Mouse (Mus musculus) fat pad, adult 2 months (tissue): Measurements from ENCODE around the gene Unc5c.

Experiments
- DNase-seq: peaks from one replicate; pipeline ENCODE4 v3.0.0-alpha.2; 2011; ENCODE audit warnings: low read depth, low spot score; ENCODE audit errors: extremely low read depth

Unc5c gene

DNA sequence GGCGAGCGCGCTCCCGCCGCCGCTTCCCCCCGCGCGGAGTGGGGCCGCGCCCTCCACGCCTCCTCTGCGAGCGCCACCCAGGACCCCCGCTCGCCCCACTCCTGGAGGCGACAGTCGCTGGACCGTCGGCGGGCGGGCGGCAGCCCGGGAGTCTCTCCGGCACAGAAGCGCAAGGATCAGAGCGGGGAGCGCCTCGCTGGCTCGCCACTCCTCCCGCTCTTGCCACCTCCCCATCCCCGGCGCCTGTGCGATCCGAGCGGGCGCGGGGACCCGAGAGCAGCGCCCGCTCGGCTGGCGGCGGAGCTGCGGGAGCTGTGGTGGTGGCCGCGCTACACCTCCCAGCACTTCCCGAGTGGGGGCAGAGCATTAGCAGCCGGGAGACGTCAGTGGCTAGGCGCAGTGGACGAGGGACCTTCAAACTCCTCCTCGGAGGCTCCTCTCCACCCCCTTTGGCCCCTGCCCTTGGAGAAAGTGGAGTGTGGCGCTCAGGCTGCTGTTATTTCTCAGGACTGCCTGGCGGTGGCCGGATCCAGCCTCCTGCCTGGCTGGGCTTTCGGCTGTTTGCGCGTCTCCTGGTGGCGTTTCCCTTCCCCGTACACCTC is at the start of gene Unc5c:
TSS of gene Unc5c (plus strand) at position 113 of the 602 bp plus-strand sequence.
- no peak for DNase-seq

DNA sequence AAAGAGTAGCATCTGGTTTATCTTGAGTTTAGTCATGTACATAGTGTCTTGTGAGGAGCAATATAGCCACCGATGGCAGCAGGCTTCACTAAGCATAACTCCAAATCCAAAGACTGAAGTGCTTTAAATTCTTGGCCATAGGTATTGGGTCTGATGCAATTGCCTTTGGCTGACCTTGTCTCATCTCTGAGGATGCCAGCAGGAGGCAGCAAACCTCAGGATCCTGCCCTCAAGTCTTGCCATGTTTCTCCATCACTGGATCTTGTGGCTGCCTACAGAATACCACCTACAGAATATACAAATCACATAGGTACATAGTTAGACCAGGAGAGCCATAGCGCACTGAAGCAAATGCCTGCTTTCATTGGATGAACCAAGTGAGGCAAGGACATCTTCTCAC is 7.5 kb upstream of the Unc5c start:
- DNase-seq: no peak

DNA sequence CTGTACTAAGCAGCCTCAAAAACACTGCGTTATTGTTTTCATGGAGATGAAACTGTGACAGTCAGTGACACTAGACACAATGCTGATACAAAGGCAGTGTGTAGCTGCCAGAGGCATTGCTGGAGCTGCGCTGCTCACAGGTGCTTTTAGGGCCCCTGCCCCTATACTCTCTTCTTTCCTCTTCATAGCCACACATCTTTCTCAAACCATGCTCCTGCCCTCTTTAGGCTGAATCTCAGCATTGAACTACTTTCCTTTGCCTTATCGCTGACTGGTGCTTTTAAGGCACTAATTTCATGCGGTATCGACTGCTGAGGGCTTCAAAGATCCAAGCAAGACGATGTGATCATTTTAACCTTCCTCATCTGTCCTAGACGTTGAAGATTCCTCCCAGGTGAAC is 2.5 kb upstream of the Unc5c start:
- no peak for DNase-seq

DNA sequence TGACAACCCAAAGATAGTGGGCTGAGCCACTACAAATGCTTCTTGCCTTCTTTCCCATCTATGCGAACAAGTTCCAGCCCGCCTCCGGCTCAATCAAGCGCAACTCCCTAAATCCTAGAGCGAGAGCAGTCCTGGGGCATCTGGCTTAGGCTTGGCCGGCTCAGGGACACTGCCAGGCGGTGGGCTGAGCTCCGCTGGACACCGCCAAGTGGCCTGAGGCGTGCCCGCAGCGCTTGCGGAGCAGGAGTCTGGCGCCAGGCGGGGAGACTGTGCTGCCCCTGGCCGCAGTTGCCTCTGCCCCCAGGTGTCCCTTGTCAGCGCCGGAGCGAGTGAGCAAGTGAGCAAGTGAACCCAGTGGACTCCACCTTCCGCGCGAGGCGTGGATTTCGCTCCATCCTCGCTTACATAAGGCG is 319 bp upstream of the Unc5c start:
- DNase-seq: no peak

DNA sequence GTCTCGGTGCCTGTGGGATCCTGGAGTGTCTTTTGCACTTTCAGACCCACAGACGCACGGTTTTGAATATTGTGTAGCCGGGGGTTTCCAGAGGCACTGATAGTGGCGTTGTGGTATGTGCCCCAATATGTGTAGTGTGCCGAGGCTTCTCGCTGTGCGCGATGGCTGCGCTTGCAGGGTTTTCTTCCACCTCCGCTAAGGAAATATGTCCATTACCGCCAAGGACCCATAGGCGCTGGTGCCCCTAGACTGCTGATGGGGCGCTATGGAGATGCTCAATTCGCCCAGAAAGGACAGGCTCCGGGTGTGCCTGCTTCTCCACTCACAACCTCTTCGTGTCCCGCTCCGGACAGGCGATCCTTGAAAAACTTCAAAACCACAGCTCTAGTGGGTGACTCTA is 1.0 kb downstream of the Unc5c start:
- DNase-seq: no peak

DNA sequence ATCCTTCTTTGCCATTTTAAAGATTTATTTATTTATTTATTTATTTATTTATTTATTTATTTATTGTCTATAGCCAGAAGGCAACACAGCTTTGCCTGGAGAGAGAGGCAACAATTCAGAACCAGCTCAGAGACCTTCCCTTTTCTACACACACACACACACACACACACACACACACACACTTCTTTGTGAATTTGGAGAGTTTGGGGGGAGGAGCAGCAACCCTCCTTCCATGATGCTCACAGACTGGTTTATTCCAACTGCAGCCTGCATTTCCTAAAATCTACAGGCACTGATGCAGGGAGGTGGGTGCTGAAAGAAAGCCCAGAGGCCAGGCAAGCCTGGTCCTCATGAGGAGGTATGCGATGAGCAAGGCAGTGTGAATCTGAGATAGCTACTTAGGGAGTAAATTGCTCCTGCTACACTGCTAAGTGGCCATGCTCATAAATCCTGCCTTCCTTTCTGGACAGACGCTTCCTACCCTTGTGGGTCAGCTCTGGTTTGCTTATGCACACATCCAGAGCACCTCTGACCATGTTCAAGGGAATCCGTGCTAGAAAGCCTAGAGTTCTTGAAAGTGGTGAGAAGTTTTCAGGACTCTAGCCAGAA is 1.8 kb downstream of the Unc5c start:
- DNase-seq: no peak

DNA sequence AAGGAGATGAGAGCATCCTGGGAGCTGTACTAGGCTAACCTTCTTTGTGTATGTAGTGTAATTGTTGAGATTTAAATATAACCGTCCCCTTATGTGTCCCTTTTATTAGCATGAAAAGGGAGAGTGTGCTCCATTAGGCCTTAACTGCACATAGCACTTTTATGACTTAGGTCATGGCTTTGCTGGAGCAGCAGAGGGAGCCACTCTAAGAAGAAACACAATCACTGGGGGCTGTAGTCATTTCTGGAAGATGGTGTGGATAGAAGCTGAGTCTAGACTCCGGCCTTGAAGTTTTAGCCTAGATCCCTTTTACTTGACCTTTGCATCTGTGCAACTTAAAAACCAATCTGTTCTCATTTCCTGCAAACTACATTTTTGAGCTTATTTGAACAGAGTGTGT is 4.3 kb downstream of the Unc5c start:
- no peak for DNase-seq

DNA sequence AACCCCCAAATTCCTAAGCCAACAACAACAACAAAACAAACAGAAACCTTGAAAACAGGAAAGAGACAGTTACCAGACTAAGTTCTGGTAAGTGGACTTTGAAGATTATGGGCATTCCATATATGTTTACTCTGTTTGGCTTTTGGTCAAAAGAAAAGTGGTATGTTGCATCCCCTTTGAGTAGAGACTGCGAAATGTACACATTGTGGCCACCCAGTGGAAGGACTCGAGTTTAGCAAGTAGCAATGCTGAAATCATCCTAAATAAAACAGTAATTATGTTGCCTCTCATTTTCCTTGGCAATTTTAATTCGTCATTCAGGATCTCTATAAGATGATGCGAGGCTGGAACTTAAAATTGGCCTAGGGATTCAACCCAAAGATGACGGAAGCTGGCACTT is 8.2 kb downstream of the Unc5c start:
- DNase-seq: no peak

DNA sequence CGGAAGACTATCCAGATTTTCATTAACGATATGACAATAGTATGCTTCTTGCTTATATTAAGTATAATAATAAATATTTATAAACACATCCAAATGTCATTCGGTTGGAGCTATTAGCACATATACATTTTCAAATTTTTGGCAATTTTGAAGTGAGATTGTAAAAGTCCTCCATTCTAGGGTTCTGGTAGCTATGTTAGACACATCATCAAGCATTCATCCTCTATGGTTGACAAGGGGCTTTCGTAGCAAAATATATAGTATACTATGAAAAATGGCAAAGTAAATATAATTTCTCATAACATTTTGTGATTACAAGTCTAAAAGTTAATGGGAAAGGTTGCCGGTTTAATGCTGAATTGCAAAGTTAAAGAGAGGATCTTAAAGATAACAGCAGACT is 10.4 kb downstream of the Unc5c start:
- DNase-seq: no peak

DNA sequence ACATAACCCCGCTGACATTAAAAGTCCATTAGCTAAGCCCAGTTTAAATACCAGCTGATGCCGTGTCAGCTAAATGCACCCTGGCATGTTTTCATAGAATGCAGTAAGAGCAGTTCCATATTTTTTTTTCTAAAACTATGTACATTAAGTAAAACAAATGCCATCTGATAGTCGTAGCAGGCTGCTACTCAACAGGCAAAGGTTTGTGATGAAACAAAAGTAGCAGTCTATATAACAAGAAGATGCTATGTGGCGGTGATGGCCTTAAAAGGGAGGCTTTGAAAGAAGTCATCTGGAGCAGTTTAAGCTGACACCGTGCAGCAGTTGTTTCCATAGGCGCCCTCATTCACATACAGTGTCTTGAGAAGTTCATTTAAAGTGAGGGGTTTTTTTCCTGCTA is 10.9 kb downstream of the Unc5c start:
- no peak for DNase-seq

DNA sequence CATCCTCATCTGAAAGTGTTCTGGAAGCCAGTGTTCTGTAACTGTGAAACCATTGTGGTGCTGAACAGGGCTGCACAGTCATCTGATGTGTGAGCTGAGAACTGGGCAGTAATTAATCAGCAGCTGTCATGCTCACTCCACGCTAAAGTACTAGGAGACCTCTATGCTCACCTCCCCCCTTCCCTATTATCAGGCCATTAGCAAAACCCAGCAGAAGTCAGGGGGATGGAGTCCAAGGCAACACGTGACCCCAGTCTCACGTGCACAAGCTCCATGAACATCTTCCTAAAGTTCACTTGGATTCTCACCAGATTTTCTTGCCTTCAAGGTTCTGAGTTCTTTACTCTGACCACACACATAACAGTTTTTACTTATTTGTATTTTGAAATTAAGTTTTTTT is 11.7 kb downstream of the Unc5c start:
- no peak for DNase-seq

DNA sequence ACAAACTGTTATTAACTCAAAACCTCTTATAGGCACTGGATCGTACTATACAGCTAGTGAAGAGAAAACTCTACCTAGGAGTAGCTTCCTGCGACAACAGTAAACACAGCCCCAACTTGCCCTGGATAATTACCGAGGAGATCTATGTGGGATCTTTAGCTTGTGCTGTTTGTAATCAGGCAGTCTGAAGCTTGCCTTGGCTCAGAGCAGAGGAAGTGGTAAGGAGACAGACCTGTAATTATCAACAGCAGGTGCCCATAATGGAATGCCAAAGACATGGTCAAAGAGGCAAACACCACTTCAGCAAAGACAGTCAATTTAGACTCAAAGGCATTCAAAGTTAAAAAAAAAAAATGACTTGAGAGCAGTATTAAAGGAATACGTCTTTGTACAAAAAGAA is 17.4 kb downstream of the Unc5c start:
- no peak for DNase-seq

DNA sequence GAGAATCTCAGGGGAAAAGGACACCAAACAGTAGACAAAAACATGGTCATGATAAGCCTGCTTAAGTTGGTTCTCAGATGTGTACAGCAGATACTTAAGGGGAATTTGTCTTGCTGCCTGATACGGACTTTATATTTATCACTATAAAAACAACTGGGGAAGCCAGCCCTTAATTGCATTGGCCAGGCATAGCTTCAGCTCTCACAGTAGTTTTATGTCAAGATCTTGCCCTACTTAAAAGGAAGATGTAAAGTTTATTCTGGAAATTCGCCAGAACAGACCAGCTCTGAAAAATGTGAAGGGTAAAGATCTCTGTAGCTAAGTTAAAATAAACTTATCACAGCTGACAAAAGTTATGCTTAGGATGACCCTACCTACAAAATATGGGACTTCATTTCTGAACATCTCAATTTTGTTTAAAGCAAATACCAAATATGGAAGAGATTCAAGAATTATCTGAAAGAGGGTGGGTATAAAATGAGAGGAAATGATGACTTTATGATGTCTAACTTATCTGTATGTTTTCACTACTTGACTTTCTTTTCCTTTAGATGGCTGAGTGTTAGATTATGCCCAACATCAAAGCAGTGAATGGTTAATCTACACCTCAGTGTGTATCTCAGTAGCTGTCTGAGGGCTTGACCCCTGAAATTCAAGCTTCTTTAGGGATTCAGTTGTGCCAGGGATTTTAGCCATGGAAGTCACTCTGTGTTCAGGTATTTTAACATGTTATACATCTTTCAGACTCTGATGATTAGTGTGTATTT is 18.8 kb downstream of the Unc5c start:
- DNase-seq: no peak

DNA sequence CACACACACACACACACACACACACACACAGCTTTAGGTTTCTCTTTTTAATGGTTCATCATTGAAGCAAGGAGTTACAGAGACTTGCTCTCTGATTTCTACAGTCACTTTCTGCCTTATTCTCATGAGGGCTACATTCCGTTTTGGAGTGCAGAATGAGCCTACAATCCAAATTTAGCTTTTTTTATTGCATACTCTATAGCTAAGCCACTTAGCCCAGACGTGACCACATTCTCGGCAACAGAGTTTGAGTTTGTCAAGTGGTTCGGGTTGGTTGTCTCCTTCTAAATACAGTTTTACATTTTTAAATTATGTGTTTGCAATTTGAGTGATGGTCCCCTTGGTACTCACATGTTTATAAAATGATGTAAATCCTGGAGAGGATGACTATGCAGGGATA is 20.2 kb downstream of the Unc5c start:
- no peak for DNase-seq

DNA sequence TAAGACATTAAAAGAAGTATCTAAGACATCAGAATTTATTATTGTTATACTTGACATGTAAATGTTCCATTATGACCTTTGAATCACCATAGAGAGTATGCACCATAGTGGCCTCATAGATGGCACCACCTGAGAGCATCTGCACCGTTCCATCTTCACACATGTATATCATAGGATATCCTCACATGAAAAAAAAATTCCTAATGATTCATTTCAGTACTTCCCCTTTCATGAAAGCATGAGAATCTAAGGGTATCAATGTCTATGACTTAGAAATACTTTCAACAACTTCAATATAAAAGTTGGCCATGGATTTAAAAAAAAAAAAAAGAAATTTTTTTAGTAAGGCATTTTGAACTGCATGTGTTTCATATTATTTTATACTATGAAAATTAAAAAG is 25.6 kb downstream of the Unc5c start:
- DNase-seq: no peak

DNA sequence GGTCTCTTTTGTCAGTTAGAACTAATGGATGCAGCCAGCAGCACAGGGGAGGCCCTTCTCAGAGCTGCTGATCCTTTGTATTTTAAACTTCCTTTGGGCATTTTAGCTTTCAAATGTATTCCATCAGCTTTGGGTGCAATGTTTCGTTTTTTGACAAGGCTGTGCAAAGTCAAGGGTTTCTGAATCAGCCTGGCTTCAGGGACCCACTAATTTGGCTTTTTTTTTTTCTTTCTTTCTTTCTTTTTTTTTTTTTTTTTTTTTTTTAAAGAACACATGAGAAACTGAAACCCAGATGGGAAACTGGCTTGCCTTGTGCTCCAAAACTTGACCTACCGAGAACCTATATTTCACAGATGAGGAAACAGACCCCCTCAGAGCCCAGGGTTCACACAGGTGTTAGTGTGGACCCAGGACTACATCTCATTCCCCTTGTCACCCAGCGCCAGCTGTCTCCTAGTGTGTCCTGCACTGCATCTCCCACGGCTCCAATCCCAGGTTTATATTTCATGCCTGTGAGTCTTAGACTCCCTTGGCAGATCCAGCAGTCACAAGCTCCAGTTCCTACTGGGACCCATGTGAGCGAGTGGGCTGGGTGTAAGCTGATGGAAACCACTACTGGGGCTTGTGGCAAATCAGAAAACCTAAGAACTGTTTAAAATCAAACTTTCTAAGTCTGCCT is 26.4 kb downstream of the Unc5c start:
- DNase-seq: no peak

DNA sequence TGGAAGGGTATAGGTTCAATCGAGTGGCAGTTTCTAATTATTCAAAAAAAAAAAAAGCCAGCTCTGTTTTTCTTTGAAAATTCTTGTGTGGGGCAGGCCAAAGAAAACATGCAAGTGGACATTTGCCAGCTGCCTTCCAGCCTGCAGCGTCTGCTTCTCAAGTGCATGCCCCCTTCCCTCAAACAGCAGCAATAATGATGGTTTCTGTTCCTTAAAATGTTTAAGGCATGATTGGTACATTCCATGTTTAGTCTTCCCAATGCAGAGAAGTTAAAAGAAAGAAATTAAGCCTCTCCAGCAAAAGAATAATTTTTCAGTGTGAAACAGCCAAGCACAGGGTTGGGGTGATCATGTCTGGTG is 26.9 kb downstream of the Unc5c start:
- DNase-seq: no peak

DNA sequence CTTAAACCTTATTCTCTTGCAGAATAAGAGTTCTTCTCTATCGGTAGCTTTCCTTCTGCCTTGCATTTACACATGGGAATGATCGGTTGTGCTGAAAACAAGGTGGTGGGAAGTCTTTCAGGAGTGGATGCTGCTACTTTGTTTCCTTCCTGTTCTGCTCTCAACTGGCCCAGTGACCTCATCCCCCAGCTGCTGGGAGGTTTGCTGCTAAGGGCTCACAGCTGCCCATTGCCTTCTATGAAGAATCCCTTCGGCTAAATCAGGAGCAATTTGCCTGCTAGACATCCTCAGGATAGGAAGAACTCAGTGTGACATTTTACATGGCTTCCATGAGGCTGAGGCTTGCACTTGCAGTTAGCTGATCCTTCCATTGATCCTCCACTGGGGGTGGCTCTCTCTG is 28.0 kb downstream of the Unc5c start:
- no peak for DNase-seq

DNA sequence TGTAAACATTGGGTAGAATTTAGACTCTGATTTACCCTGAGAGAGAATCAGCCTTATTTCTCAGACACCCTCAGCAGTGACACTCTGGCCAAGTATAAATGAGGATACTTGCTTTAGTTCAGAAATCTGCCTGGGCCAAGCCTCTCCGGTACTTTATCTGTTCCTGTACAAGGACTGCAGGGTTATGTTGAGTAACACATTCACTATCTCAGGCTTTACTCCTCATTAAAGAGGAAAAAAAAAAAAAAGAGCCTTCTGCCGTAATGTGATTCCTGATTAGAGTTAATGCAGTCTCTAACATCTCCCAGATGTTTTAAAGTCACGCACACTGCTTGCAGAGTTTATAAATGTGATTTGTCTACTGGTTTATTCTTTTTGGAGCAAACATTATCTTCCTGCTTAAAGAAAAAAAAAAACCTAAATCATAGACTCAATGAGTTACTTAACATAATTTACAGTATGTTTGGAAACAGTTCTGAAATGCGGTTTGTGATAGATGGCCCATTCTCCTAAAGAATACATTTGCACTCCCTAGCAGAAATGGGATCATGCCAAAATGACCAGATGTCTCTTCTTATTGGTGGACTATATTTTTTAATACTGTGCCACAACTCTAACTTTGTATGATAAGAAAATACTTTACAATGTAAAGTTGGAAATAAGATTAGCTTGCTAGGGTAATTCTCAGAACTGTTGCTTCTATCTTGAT is 33.5 kb downstream of the Unc5c start:
- no peak for DNase-seq

DNA sequence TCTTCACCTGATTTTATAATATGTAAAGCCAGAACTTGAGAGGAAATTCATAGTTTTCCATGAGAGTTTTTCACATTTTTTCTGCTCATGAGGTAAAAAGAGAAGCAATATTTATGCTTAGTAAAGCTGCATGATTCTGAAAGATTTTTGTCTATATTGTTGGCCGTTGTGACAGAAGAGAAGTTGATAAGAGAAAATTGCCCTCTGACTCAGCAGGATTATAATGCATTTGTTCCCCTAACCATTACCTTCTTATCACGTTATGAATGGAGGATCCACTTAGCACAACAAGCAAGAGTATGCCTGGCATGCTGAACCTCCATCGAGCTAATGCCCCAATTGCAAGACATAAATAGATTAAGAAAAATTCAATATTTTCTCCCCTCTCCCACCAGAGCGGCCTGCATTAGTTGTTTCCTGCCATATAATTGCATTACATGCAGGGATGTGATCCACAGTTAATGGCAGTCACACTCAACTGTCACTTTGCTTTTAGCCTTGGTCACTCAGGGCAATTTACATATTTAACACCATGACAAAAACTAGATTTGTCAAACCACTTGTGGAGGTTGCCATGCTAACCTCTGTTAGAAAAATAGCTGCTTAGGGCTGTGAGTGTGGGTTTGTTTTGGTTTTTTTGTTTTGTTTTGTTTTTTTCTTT is 37.0 kb downstream of the Unc5c start:
- no peak for DNase-seq

DNA sequence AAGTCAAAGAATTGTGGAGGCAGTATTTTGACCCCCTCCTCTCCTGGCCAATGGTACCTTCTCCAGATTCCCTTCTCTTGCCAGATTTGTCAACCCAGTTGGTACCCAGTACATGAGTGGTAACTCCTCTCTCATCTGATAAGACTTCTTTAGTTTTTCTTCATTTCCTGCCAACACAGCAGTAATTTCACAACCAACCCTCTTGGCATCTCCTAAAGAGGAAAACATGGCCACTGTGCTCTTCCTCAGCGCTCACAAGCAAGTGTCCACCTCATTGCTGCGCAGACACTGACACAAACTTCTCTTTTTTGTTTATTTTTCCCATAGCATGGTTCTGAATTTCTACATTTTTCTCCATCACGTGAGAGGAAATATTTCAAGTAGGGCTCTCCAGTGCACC is 38.3 kb downstream of the Unc5c start:
- DNase-seq: no peak
